Mouse (Mus musculus): Measurements from ENCODE around the gene Lacc1. TPM values are rescaled to one million over a fixed set of nuclear protein-coding genes. Genes with fewer than 3 reads are reported as not detected.

Lacc1 gene
- polyA plus RNA-seq (2016; fragmentation: Nextera tagmentation; extraction: Ambion mirVana) = 3.3 and 4.6 TPM in 2 replicates

- Histone ChIP-seq H3K27me3 (replicated peaks) (no peaks in the 10 kb centered on the region), H3K9ac (peak within 1 kb of the TSS; percentile 70), H3K9me3 (no peaks in the 10 kb centered on the region), H3K4me1 (0 out of 2 replicates have a peak, but pooled peaks cover 5% of the 10 kb centered on the region), H3K4me3 (peak within 1 kb of the TSS; percentile 51), H3K36me3 (no peaks in the 10 kb centered on the region), H3K27ac (no peak within 1 kb of the TSS), H3K4me2 (replicated peaks) (peak within 1 kb of the TSS; percentile 84)
- ATAC-seq (ENCODE audit: low FRiP score, low read depth) = peak; percentile 74
- under 1% methylated on average over 82 of the region's 86 CpGs for WGBS
Measured at GRCm38 (mm10) chr14:77036226-77037046, at the start of gene Lacc1, which contains the start of gene Ccdc122. TSS of gene Lacc1 (minus strand) at chr14:77036904. TSS of gene Ccdc122 (plus strand) at chr14:77036772.

GRCm38 (mm10) chr14:77081248-77081647 is 44.5 kb upstream of the Lacc1 start:
- Histone ChIP-seq H3K4me2 (replicated peaks) (no peak overlapping the region), H3K4me3 (no peak overlapping the region)
- WGBS = 87% methylated on average over 5 of the region's 5 CpGs

GRCm38 (mm10) chr14:77069361-77069760 is 32.7 kb upstream of the Lacc1 start:
- WGBS = 83% methylated on average over 1 of the region's 1 CpGs
- Histone ChIP-seq H3K4me3 (no peak overlapping the region), H3K9me3 (no peaks in the 10 kb centered on the region), H3K36me3 (no peaks in the 10 kb centered on the region), H3K4me2 (replicated peaks) (no peak overlapping the region), H3K27me3 (replicated peaks) (no peaks in the 10 kb centered on the region), H3K9ac (no peak overlapping the region), H3K4me1 (no peaks in the 10 kb centered on the region), H3K27ac (no peak overlapping the region)
- ATAC-seq (ENCODE audit: low FRiP score, low read depth) = no peak

More at GRCm38 (mm10) chr14:77081248-77081647, 44.5 kb upstream of the Lacc1 start:
- Histone ChIP-seq H3K9me3 (no peaks in the 10 kb centered on the region), H3K4me1 (no peaks in the 10 kb centered on the region), H3K36me3 (no peaks in the 10 kb centered on the region), H3K27ac (no peak overlapping the region), H3K9ac (no peak overlapping the region), H3K27me3 (replicated peaks) (no peaks in the 10 kb centered on the region)
- no peak for ATAC-seq (ENCODE audit: low FRiP score, low read depth)

GRCm38 (mm10) chr14:77053288-77053687 is 16.6 kb upstream of the Lacc1 start:
- no peak for ATAC-seq (ENCODE audit: low FRiP score, low read depth)
- H3K27me3 ChIP-seq (replicated peaks) = no peaks in the 10 kb centered on the region
- H3K27ac ChIP-seq = no peak overlapping the region
- H3K4me1 ChIP-seq = no peaks in the 10 kb centered on the region
- H3K9me3 ChIP-seq = no peaks in the 10 kb centered on the region
- H3K36me3 ChIP-seq = no peaks in the 10 kb centered on the region
- H3K4me2 ChIP-seq (replicated peaks) = no peak overlapping the region
- H3K9ac ChIP-seq = no peak overlapping the region
- no peak overlapping the region for H3K4me3 ChIP-seq

GRCm38 (mm10) chr14:77037832-77038425 is 1.2 kb upstream of the Lacc1 start:
- 89% methylated on average over 8 of the region's 8 CpGs for WGBS
- no peaks in the 10 kb centered on the region for H3K36me3 ChIP-seq
- H3K27me3 ChIP-seq (replicated peaks) = no peaks in the 10 kb centered on the region
- no peak overlapping the region for H3K4me2 ChIP-seq (replicated peaks)
- H3K4me1 ChIP-seq = 0 out of 2 replicates have a peak, but pooled peaks cover 5% of the 10 kb centered on the region
- no peak overlapping the region for H3K27ac ChIP-seq
- no peak for ATAC-seq (ENCODE audit: low FRiP score, low read depth)
- H3K9me3 ChIP-seq = no peaks in the 10 kb centered on the region
- H3K9ac ChIP-seq = no peak overlapping the region
- H3K4me3 ChIP-seq = no peak overlapping the region

- H3K27me3 ChIP-seq (replicated peaks) = no peaks in the 10 kb centered on the region
- no peak overlapping the region for H3K27ac ChIP-seq
- 91% methylated on average over 5 of the region's 5 CpGs for WGBS
Measured at GRCm38 (mm10) chr14:77037330-77037729, 626 bp upstream of the Lacc1 start.

GRCm38 (mm10) chr14:77034970-77035369 is 1.7 kb downstream of the Lacc1 start:
- no peak overlapping the region for H3K27ac ChIP-seq
- H3K9me3 ChIP-seq = no peaks in the 10 kb centered on the region
- no peaks in the 10 kb centered on the region for H3K27me3 ChIP-seq (replicated peaks)
- no peak overlapping the region for H3K4me3 ChIP-seq
- ATAC-seq (ENCODE audit: low FRiP score, low read depth) = no peak
- H3K4me2 ChIP-seq (replicated peaks) = no peak overlapping the region
- 83% methylated on average over 8 of the region's 8 CpGs for WGBS
- no peak overlapping the region for H3K9ac ChIP-seq
- H3K36me3 ChIP-seq = no peaks in the 10 kb centered on the region
- 0 out of 2 replicates have a peak, but pooled peaks cover 5% of the 10 kb centered on the region for H3K4me1 ChIP-seq

More at GRCm38 (mm10) chr14:77037330-77037729, 626 bp upstream of the Lacc1 start:
- H3K9me3 ChIP-seq = no peaks in the 10 kb centered on the region
- H3K4me1 ChIP-seq = 0 out of 2 replicates have a peak, but pooled peaks cover 5% of the 10 kb centered on the region
- no peak for ATAC-seq (ENCODE audit: low FRiP score, low read depth)
- H3K4me2 ChIP-seq (replicated peaks) = no peak overlapping the region
- no peak overlapping the region for H3K4me3 ChIP-seq
- H3K36me3 ChIP-seq = no peaks in the 10 kb centered on the region
- H3K9ac ChIP-seq = no peak overlapping the region

GRCm38 (mm10) chr14:77034175-77034915 is 2.4 kb downstream of the Lacc1 start:
- 0 out of 2 replicates have a peak, but pooled peaks cover 5% of the 10 kb centered on the region for H3K4me1 ChIP-seq
- H3K4me3 ChIP-seq = no peak overlapping the region
- no peaks in the 10 kb centered on the region for H3K36me3 ChIP-seq
- H3K27me3 ChIP-seq (replicated peaks) = no peaks in the 10 kb centered on the region
- no peak overlapping the region for H3K9ac ChIP-seq
- ATAC-seq (ENCODE audit: low FRiP score, low read depth) = no peak
- no peak overlapping the region for H3K4me2 ChIP-seq (replicated peaks)
- H3K9me3 ChIP-seq = no peaks in the 10 kb centered on the region
- no peak overlapping the region for H3K27ac ChIP-seq
- WGBS = 66% methylated on average over 7 of the region's 7 CpGs

- no peak overlapping the region for H3K27ac ChIP-seq
- no peaks in the 10 kb centered on the region for H3K36me3 ChIP-seq
- ATAC-seq (ENCODE audit: low FRiP score, low read depth) = no peak
- H3K4me2 ChIP-seq (replicated peaks) = no peak overlapping the region
- H3K4me3 ChIP-seq = no peak overlapping the region
- H3K27me3 ChIP-seq (replicated peaks) = no peaks in the 10 kb centered on the region
- no peaks in the 10 kb centered on the region for H3K9me3 ChIP-seq
- 96% methylated on average over 3 of the region's 3 CpGs for WGBS
- H3K9ac ChIP-seq = no peak overlapping the region
- 0 out of 2 replicates have a peak, but pooled peaks cover 5% of the 10 kb centered on the region for H3K4me1 ChIP-seq
Measured at GRCm38 (mm10) chr14:77033391-77033790, 3.3 kb downstream of the Lacc1 start.

- WGBS = 78% methylated on average over 5 of the region's 5 CpGs
- Histone ChIP-seq H3K4me2 (replicated peaks) (no peak overlapping the region), H3K9ac (no peak overlapping the region), H3K4me3 (no peak overlapping the region), H3K27ac (no peak overlapping the region), H3K36me3 (no peaks in the 10 kb centered on the region), H3K9me3 (no peaks in the 10 kb centered on the region), H3K4me1 (0 out of 2 replicates have a peak, but pooled peaks cover 5% of the 10 kb centered on the region), H3K27me3 (replicated peaks) (no peaks in the 10 kb centered on the region)
- no peak for ATAC-seq (ENCODE audit: low FRiP score, low read depth)
Measured at GRCm38 (mm10) chr14:77032433-77032832, 4.3 kb downstream of the Lacc1 start.

GRCm38 (mm10) chr14:77030808-77031207 is 5.9 kb downstream of the Lacc1 start:
- H3K9ac ChIP-seq = no peak overlapping the region
- no peak for ATAC-seq (ENCODE audit: low FRiP score, low read depth)
- no peaks in the 10 kb centered on the region for H3K36me3 ChIP-seq
- H3K27ac ChIP-seq = no peak overlapping the region
- WGBS = 86% methylated on average over 5 of the region's 5 CpGs
- no peaks in the 10 kb centered on the region for H3K9me3 ChIP-seq
- no peak overlapping the region for H3K4me2 ChIP-seq (replicated peaks)
- no peak overlapping the region for H3K4me3 ChIP-seq
- H3K27me3 ChIP-seq (replicated peaks) = no peaks in the 10 kb centered on the region
- no peaks in the 10 kb centered on the region for H3K4me1 ChIP-seq
